Mouse (Mus musculus) cerebellum, adult 2 months (tissue): ENCODE results near the gene Babam2. TPM values are rescaled to one million over a fixed set of nuclear protein-coding genes. Genes with fewer than 3 reads are reported as not detected.
"Not testable (repeated sequence)": the region's sequence is repeated elsewhere in the genome, so short reads cannot be mapped to it uniquely, and the experiment has no call there.

Experiments
- DNase-seq, 2 experiments: peaks; one replicate each; pipeline ENCODE4 v3.0.0; 2021
- H3K27ac ChIP-seq: fragments of 200-500 bp; 2 replicates; pipeline ENCODE4 v1.5.1; 2012; ENCODE audit warnings: low read length, control low read depth, inconsistent platforms; ENCODE audit not compliant: insufficient read depth
- H3K27me3 ChIP-seq: fragments of 200-500 bp; 2 replicates; pipeline ENCODE4 v1.6.1; 2012; ENCODE audit warnings: inconsistent platforms, mild to moderate bottlenecking, low read length, moderate library complexity; ENCODE audit not compliant: control insufficient read depth, insufficient read depth
- H3K4me1 ChIP-seq: fragments of 200-500 bp; 2 replicates; pipeline ENCODE4 v1.6.1; 2011; ENCODE audit warnings: low read length; ENCODE audit not compliant: control insufficient read depth, insufficient read depth
- H3K4me3 ChIP-seq: fragments of 200-500 bp; replicated peaks from 2 replicates; pipeline ENCODE3; 2011; ENCODE audit warnings: mild to moderate bottlenecking, low read depth, low read length, control low read depth; ENCODE audit not compliant: insufficient read depth
- CTCF ChIP-seq: fragments of 200-500 bp; IDR thresholded peaks from 2 replicates; pipeline ENCODE4 v1.5.1; 2011; ENCODE audit warnings: low read depth, mild to moderate bottlenecking, control low read depth, low read length, moderate library complexity, borderline replicate concordance; ENCODE audit not compliant: insufficient read depth
- POLR2A ChIP-seq: fragments of 200-500 bp; IDR thresholded peaks from 2 replicates; pipeline ENCODE4 v1.6.1; 2011; ENCODE audit warnings: low read length, control low read depth, borderline replicate concordance; ENCODE audit not compliant: insufficient read depth
- WGBS: fragments of 180-500 bp; shearing (Covaris S2); methylation state at CpG from one replicate; pipeline ENCODE4 v1.1.7; 2018; 5-methylcytosine and 5-hydroxymethylcytosine counted together
- polyA plus RNA-seq: library from polyadenylated mRNA; depleted of rRNA; stranded (reverse); fragments of >200 nt; gene quantifications from 2 replicates; pipeline ENCODE4 v1.2.3, GENCODE M21; 2012

Babam2 gene
- polyA plus RNA-seq, 1 experiment: 42.8 TPM

- TF ChIP-seq POLR2A: no peak
- TF ChIP-seq CTCF: no peak
- H3K27ac ChIP-seq: no peak overlapping the region
- DNase-seq: no peak
- H3K4me3 ChIP-seq: no peak overlapping the region
- H3K27me3 ChIP-seq: no peaks in the 10 kb centered on the region
- H3K4me1 ChIP-seq: no peaks in the 10 kb centered on the region
Observed at GRCm38 (mm10) chr5:31848995-31849394, 151.5 kb downstream of the Babam2 start.

- Histone ChIP-seq H3K27ac (no peak overlapping the region), H3K27me3 (no peaks in the 10 kb centered on the region), H3K4me3 (no peak overlapping the region), H3K4me1 (no peaks in the 10 kb centered on the region)
- no peak for DNase-seq
- WGBS: 97% methylated on average over 1 of the region's 1 CpGs
- no peak for TF ChIP-seq POLR2A
- no peak for TF ChIP-seq CTCF
Observed at GRCm38 (mm10) chr5:31852786-31853185, 155.3 kb downstream of the Babam2 start.

GRCm38 (mm10) chr5:31853831-31854230, 156.3 kb downstream of the Babam2 start:
- no peaks in the 10 kb centered on the region for H3K27me3 ChIP-seq
- no peak overlapping the region for H3K4me3 ChIP-seq
- no peak overlapping the region for H3K27ac ChIP-seq
- 65% methylated on average over 1 of the region's 1 CpGs for WGBS
- no peaks in the 10 kb centered on the region for H3K4me1 ChIP-seq
- peak; percentile 27 to 75 for DNase-seq
- TF ChIP-seq POLR2A: no peak
- TF ChIP-seq CTCF: no peak

- 91% methylated on average over 10 of the region's 10 CpGs for WGBS
Observed at GRCm38 (mm10) chr5:31858877-31859276, 161.4 kb downstream of the Babam2 start.

DNA sequence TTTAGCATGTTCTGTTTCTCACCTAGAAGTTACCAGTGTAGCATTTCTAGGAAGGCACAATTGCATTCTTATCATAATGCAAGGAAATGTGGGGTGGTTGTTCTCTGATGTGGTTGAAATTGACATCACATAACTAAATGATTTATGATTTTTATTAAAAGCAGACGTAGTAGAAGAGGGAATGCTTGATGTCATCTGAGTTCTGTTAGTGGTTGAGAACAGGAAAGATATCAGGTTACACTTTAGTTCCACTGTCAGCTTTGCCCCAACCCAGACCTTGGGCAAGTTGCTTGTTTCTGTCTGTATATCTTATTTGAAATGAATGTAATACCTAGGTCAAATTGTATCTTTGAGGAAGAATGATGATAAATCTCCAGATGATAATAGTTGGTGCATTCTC, 162.9 kb downstream of the Babam2 start:
- DNase-seq: no peak
- TF ChIP-seq CTCF (no peak), POLR2A (no peak)
- Histone ChIP-seq H3K27me3 (no peaks in the 10 kb centered on the region), H3K4me1 (no peaks in the 10 kb centered on the region), H3K4me3 (no peak overlapping the region), H3K27ac (no peak overlapping the region)
- WGBS: 84% methylated on average over 1 of the region's 1 CpGs

More at GRCm38 (mm10) chr5:31858877-31859276, 161.4 kb downstream of the Babam2 start:
- not testable (repeated sequence) for H3K27me3 ChIP-seq, H3K4me1 ChIP-seq, H3K4me3 ChIP-seq, H3K27ac ChIP-seq, DNase-seq

DNA sequence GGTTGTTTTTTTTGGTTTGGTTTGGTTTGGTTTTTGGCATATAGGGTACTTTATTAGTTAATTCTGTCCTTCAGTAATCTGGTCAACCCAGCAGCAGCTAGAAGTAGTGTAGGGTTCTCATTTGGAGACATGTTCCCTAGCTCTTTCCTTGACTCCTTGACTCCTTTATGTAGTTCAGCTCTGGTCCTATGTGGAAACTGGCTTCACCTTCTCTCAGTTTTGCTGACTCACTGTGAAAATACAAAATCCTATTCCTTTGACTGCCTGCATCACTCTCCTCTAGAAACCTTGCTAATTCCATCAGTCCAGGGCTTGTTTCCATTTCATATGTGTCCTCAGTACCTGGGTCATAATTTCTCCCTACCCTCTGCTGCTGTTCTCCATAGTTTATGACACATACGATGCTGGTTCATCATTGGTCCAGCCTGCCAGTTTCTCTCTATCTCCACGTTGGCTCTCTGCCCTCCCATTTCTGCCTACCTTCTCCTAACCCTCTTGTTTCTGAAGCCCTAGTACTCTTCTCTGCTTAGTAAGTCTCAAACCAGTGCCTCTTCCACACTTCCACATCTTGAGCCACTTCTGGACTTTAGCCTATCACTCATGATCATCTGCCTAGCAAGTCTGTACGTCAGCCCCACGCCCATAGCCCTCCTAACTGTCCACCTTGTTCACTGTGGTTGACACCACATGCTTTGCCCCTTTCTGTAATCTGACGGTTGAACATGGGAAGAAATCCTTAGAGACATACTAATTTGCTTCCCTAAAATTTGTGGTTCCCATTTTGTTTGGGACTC, 163.5 kb downstream of the Babam2 start:
- H3K4me1 ChIP-seq: no peaks in the 10 kb centered on the region
- H3K4me3 ChIP-seq: no peak overlapping the region
- TF ChIP-seq POLR2A (no peak), CTCF (no peak)
- no peak overlapping the region for H3K27ac ChIP-seq
- WGBS: 89% methylated on average over 5 of the region's 5 CpGs
- no peak for DNase-seq
- H3K27me3 ChIP-seq: no peaks in the 10 kb centered on the region

DNA sequence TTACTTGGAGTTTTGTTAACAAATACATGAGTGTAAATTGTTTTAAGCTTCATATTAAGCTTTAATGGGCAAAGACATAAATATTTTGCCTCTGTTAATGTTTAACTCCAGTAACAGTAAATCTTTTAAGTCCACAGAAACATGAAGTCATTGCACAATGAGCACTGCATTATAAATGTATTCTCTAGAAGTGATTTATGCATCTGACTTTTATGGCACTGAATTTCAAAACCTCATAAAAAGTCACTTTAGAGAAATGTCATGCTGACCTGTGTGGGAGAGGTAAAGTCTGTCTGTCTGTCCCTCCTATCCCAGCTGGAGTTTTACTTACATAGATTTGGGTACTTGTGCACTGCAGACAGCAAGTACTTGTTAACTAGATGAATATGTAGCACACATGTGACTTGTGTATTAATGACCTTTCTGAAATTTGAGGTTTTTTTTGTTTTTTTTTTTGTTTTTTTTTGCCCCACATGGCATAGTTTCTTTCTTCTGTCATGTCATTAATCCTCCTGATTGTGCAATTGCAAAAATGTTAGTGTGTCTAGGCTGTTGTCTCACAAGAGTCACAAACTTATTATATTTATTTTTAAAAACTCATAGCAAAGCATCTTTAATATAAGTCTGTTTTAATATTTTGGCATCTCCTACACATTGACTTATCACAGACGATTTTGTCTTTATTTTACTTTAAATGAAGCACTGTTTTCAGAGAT, 165.4 kb downstream of the Babam2 start:
- no peak overlapping the region for H3K4me3 ChIP-seq
- 88% methylated on average over 1 of the region's 1 CpGs for WGBS
- DNase-seq: no peak
- H3K27ac ChIP-seq: no peak overlapping the region
- H3K27me3 ChIP-seq: no peaks in the 10 kb centered on the region
- TF ChIP-seq CTCF: no peak
- TF ChIP-seq POLR2A: no peak
- no peaks in the 10 kb centered on the region for H3K4me1 ChIP-seq

- TF ChIP-seq CTCF (no peak), POLR2A (no peak)
- H3K27me3 ChIP-seq: no peaks in the 10 kb centered on the region
- H3K4me1 ChIP-seq: no peaks in the 10 kb centered on the region
- DNase-seq: no peak
- WGBS: 76% methylated on average over 2 of the region's 2 CpGs
- no peak overlapping the region for H3K27ac ChIP-seq
- no peak overlapping the region for H3K4me3 ChIP-seq
Observed at GRCm38 (mm10) chr5:31864095-31864494, 166.6 kb downstream of the Babam2 start.
